Mouse (Mus musculus) megakaryocyte, embryonic 14.5 days (primary cell): Measurements from ENCODE around the gene Samd1.

ENCODE experiments used
- FLI1 ChIP-seq: IDR thresholded peaks from 2 replicates; pipeline ENCODE4 v1.6.1; 2012; ENCODE audit warnings: low read length, inconsistent platforms, mixed read lengths
- GATA1 ChIP-seq: IDR thresholded peaks from 3 replicates; pipeline ENCODE4 v1.6.1; 2012; ENCODE audit warnings: mixed read lengths, low read length, inconsistent platforms, borderline replicate concordance

GRCm38 (mm10) chr8:83980250-83980649 is 17.2 kb upstream of the Samd1 start:
- TF ChIP-seq GATA1 (no peak), FLI1 (no peak)
